8 mouse cellular contexts compared by ENCODE assay signal in the genomic region with DNA sequence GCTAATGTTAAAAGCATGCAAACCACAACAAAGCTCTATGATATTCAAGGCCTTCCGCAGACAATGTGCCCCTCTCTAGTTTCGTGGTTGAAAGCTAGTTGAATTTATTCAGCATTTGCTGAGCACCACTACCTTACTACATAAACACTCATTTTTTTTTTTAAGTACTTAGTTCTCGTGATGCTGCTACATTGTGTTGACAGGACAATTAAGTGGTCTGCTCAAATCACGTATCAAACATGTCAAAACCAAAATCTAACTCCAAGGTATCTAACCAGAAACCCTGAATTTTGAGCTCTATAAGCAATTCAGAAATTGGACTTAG. TPM values are rescaled to one million over a fixed set of nuclear protein-coding genes. Genes with fewer than 3 reads are reported as not detected.
DNase-seq lines count a peak whose midpoint lies in the region; ATAC-seq and TF ChIP-seq lines count a peak whose summit lies in the region.

No protein-coding gene starts in this region.

- H3K4me2 ChIP-seq in liver, embryonic 12.5 days: peak overlapping the region; percentile 94

- TF ChIP-seq CTCF in cerebellum, adult 2 months (IDR thresholded peaks at IDR 0.05; ENCODE audit: borderline replicate concordance, insufficient read depth, low read depth, low read length): no peak
- no peak for TF ChIP-seq CTCF in testis, adult 2 months (IDR thresholded peaks at IDR 0.05; ENCODE audit: control insufficient read depth, insufficient read depth, insufficient replicate concordance, low read depth, low read length)

- no peak; the same call in 1 of the 2 replicates for ATAC-seq in liver, embryonic 12.5 days

- no peak overlapping the region for H3K27ac ChIP-seq in cerebellum, adult 2 months (ENCODE audit: insufficient read depth, low read length)
- no peak overlapping the region for H3K27ac ChIP-seq in testis, adult 2 months (ENCODE audit: control insufficient read depth, insufficient read depth, low read depth, low read length)
- peak overlapping the region; percentile 40; the same call in 1 of the 2 replicates for H3K27ac ChIP-seq in liver, embryonic 12.5 days

- H3K9ac ChIP-seq in liver, embryonic 12.5 days: peak overlapping the region; percentile 78

- DNase-seq in cerebellum, adult 2 months: no peak
- no peak for DNase-seq in cerebellum, adult 11 months
- DNase-seq in testis, postnatal 14 days (ENCODE audit: low spot score): no peak
- no peak for DNase-seq in adrenal gland, adult 18-20 months (ENCODE audit: low spot score in 2 of 2)
- DNase-seq in adrenal gland, adult 8-10 months: no peak
- no peak for DNase-seq in right cerebral cortex, adult 18-20 months

- no peaks in the 10 kb centered on the region for H3K36me3 ChIP-seq in testis, adult 2 months (ENCODE audit: control insufficient read depth, insufficient read depth, low read length)
- no peaks in the 10 kb centered on the region for H3K36me3 ChIP-seq in liver, embryonic 12.5 days

- peak overlapping the region; percentile 64 for H3K4me3 ChIP-seq in cerebellum, adult 2 months (replicated peaks; ENCODE audit: insufficient read depth, low read depth, low read length)
- peak overlapping the region; percentile 96 for H3K4me3 ChIP-seq in testis, adult 2 months (ENCODE audit: control insufficient read depth, low read depth, low read length)
- H3K4me3 ChIP-seq in liver, embryonic 12.5 days: peak overlapping the region; percentile 85

- 21% methylated on average over 4 of the region's 4 CpGs for WGBS in cerebellum, adult 2 months
- 15% methylated on average over 4 of the region's 4 CpGs for WGBS in liver, embryonic 12.5 days (ENCODE audit: insufficient replicate concordance)

- H3K4me1 ChIP-seq in cerebellum, adult 2 months (ENCODE audit: control insufficient read depth, insufficient read depth, low read length): 0 out of 2 replicates have a peak, but pooled peaks cover 3% of the 10 kb centered on the region
- peaks cover 3% of the 10 kb centered on the region for H3K4me1 ChIP-seq in testis, adult 2 months (ENCODE audit: control insufficient read depth, insufficient read depth, low read length)
- H3K4me1 ChIP-seq in liver, embryonic 12.5 days: peaks cover 14% of the 10 kb centered on the region

- no peaks in the 10 kb centered on the region for H3K9me3 ChIP-seq in liver, embryonic 12.5 days (replicated peaks)

- TF ChIP-seq POLR2A in cerebellum, adult 2 months (IDR thresholded peaks at IDR 0.05; ENCODE audit: borderline replicate concordance, insufficient read depth, low read length): no peak
- no peak for TF ChIP-seq POLR2A in testis, adult 2 months (IDR thresholded peaks at IDR 0.05; ENCODE audit: control insufficient read depth, low read depth, low read length)

- no peaks in the 10 kb centered on the region for H3K27me3 ChIP-seq in cerebellum, adult 2 months (ENCODE audit: control insufficient read depth, insufficient read depth, low read length)
- no peaks in the 10 kb centered on the region for H3K27me3 ChIP-seq in testis, adult 2 months (ENCODE audit: control insufficient read depth, insufficient read depth, low read length)
- no peaks in the 10 kb centered on the region; the same call in 1 of the 2 replicates for H3K27me3 ChIP-seq in liver, embryonic 12.5 days (replicated peaks)

RNA-seq across cellular contexts. Expression of a gene that starts 0.3 kb away (rescaled TPM):
- 20.2 and 23.0 TPM in 2 replicates for polyA plus RNA-seq in cerebellum, adult 2 months (2012; rRNA removed)
- 8.1 and 9.2 TPM in 2 replicates for polyA plus RNA-seq in testis, adult 2 months (2012; rRNA removed)
- 11.9 and 12.7 TPM in 2 replicates for polyA plus RNA-seq in liver, embryonic 12.5 days (2016; fragmentation: Nextera tagmentation; extraction: Ambion mirVana)
- 10 to 100 TPM; 33.1 to 42.5 TPM for total RNA-seq in adrenal gland, adult 18-20 months (2021)
- 10 to 100 TPM; 50.4 to 58.0 (median 51.8) TPM for total RNA-seq in adrenal gland, adult 8-10 months (2022)

RNA-seq across cellular contexts. Expression of a gene that starts 27.2 kb away (rescaled TPM):
- 529 and 611 TPM in 2 replicates for polyA plus RNA-seq in cerebellum, adult 2 months (2012; rRNA removed)
- polyA plus RNA-seq in testis, adult 2 months (2012; rRNA removed): 7.3 and 7.6 TPM in 2 replicates
- polyA plus RNA-seq in liver, embryonic 12.5 days (2016; fragmentation: Nextera tagmentation; extraction: Ambion mirVana): 5.4 and 5.7 TPM in 2 replicates
- total RNA-seq in adrenal gland, adult 18-20 months (2021): 100 to 1,000 TPM; 114 to 186 TPM
- 100 to 1,000 TPM; 131 to 220 (median 161) TPM for total RNA-seq in adrenal gland, adult 8-10 months (2022)

Comparison
In these comparisons a context has a peak if more than half of its experiments do, and no peak if none do; other contexts are left out.
1. RNA of a gene that starts 27.2 kb away (polyA plus RNA-seq): 529 to 611 TPM in cerebellum, adult 2 months; 7.3 to 7.6 TPM in testis, adult 2 months and 5.4 to 5.7 TPM in liver, embryonic 12.5 days; every median in the first group is over 10 times any median in the second.
2. Peak in every context shown above with its lines, with median percentiles within 50 percentile points of each other: H3K4me3 ChIP-seq.